Mouse (Mus musculus): Measurements from ENCODE around the gene Tcirg1.

DNA sequence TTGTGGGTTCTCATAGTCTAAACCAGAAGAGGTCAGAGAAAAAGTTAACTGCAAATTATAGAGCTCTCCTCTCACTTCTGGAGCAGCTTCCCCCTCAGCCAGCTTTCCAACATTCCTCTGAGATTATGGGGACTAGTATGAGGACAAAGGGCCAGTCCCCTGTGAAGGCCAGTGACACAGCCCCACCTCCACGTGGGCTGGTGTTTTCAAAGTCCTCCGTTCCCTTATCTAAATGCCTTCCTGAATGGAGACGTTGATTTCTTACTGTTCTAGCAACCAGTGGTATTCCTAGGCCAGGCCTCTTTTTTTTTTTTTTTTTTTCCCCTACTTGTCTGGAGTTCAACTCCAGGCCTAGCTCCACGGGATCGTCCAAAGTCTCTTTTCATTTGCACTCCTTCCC lies 56.9 kb downstream of the Tcirg1 start:
- TF ChIP-seq POLR2A (IDR thresholded peaks at IDR 0.05; ENCODE audit: insufficient read depth, low read depth, low read length) (no peak), CTCF (IDR thresholded peaks at IDR 0.05) (no peak), EP300 (IDR thresholded peaks at IDR 0.05; ENCODE audit: insufficient read depth, low read depth, low read length) (no peak)
